Mouse (Mus musculus): ENCODE data around the gene Mamstr. TPM values are rescaled to one million over a fixed set of nuclear protein-coding genes. Genes with fewer than 3 reads are reported as not detected.

Mamstr gene
- not detected for total RNA-seq (2023)

GRCm38 (mm10) chr7:45639561-45640027, at the start of gene Mamstr:
TSS of gene Mamstr (plus strand) at chr7:45639977.

GRCm38 (mm10) chr7:45617042-45617695, 22.6 kb upstream of the Mamstr start, which contains the start of gene Fut1:
TSS of gene Fut1 (plus strand) at chr7:45617289.

GRCm38 (mm10) chr7:45621443-45621842, 18.3 kb upstream of the Mamstr start, which contains the start of gene Izumo1:
TSS of gene Izumo1 (plus strand) at chr7:45621811.

GRCm38 (mm10) chr7:45627261-45627660, 12.5 kb upstream of the Mamstr start, which contains the start of gene Rasip1:
TSS of gene Rasip1 (plus strand) at chr7:45627488.

GRCm38 (mm10) chr7:45666161-45666560, 26.4 kb downstream of the Mamstr start, which contains the start of gene Fut2:
TSS of gene Fut2 (minus strand) at chr7:45666394.

GRCm38 (mm10) chr7:45683396-45684050, 43.7 kb downstream of the Mamstr start, which contains the start of gene Ntn5:
TSS of gene Ntn5 (plus strand) at chr7:45684022.

GRCm38 (mm10) chr7:45693921-45694591, 54.3 kb downstream of the Mamstr start, which contains the start of gene Sec1:
TSS of gene Sec1 (minus strand) at chr7:45694402.

Other genes with a start within 250 kb of the Mamstr start
- gene Snrnp70, start 244.2 kb upstream of the Mamstr start, total RNA-seq (2023), result 701 TPM
- gene Kcna7, start 234.3 kb upstream of the Mamstr start, total RNA-seq (2023), result not detected
- gene Ntf5, start 226.3 kb upstream of the Mamstr start, total RNA-seq (2023), result not detected
- not detected for gene Lhb, start 219.2 kb upstream of the Mamstr start, total RNA-seq (2023)
- 5.9 TPM for gene Gys1, start 205.1 kb upstream of the Mamstr start, total RNA-seq (2023)
- gene Ruvbl2, start 201.9 kb upstream of the Mamstr start, total RNA-seq (2023), result 50.8 TPM
- gene Ftl1, start 180.1 kb upstream of the Mamstr start, total RNA-seq (2023), result 537 TPM
- 74.8 TPM for gene Bax, start 173.1 kb upstream of the Mamstr start, total RNA-seq (2023)
- gene Tulp2, start 158.1 kb upstream of the Mamstr start, total RNA-seq (2023), result not detected
- not detected for gene Gm45808, start 153.2 kb upstream of the Mamstr start, total RNA-seq (2023)
- 1.2 TPM for gene Dhdh, start 151.2 kb upstream of the Mamstr start, total RNA-seq (2023)
- 80.1 TPM for gene Nucb1, start 129.6 kb upstream of the Mamstr start, total RNA-seq (2023)
- gene Ppp1r15a, start 113.7 kb upstream of the Mamstr start, total RNA-seq (2023), result 949 TPM
- gene Plekha4, start 113.6 kb upstream of the Mamstr start, total RNA-seq (2023), result 3.9 TPM
- gene Hsd17b14, start 85.1 kb upstream of the Mamstr start, total RNA-seq (2023), result 2.9 TPM
- gene Bcat2, start 69.8 kb upstream of the Mamstr start, total RNA-seq (2023), result 52.3 TPM
- gene Fgf21, start 24.5 kb upstream of the Mamstr start, total RNA-seq (2023), result not detected
- not detected for gene Fut1, start 22.7 kb upstream of the Mamstr start, total RNA-seq (2023)
- gene Izumo1, start 18.2 kb upstream of the Mamstr start, total RNA-seq (2023), result not detected
- 0.47 TPM for gene Rasip1, start 12.5 kb upstream of the Mamstr start, total RNA-seq (2023)
- not detected for gene Fut2, start 26.4 kb downstream of the Mamstr start, total RNA-seq (2023)
- 0.38 TPM for gene Ntn5, start 44.0 kb downstream of the Mamstr start, total RNA-seq (2023)
- not detected for gene Sec1, start 54.4 kb downstream of the Mamstr start, total RNA-seq (2023)
- 12.3 TPM for gene Car11, start 59.9 kb downstream of the Mamstr start, total RNA-seq (2023)
- 41.2 TPM for gene Dbp, start 65.1 kb downstream of the Mamstr start, total RNA-seq (2023)
- gene Rpl18, start 75.5 kb downstream of the Mamstr start, total RNA-seq (2023), result 2,817 TPM
- 31.0 TPM for gene Sphk2, start 78.0 kb downstream of the Mamstr start, total RNA-seq (2023)
- gene Fam83e, start 81.2 kb downstream of the Mamstr start, total RNA-seq (2023), result 2.5 TPM
- gene Spaca4, start 85.8 kb downstream of the Mamstr start, total RNA-seq (2023), result not detected
- 0.89 TPM for gene Lmtk3, start 143.8 kb downstream of the Mamstr start, total RNA-seq (2023)
- gene Sult2b1, start 144.7 kb downstream of the Mamstr start, total RNA-seq (2023), result 1.9 TPM
- gene Cyth2, start 174.6 kb downstream of the Mamstr start, total RNA-seq (2023), result 127 TPM
- gene Kcnj14, start 184.8 kb downstream of the Mamstr start, total RNA-seq (2023), result 1.8 TPM
- 31.7 TPM for gene Grwd1, start 191.0 kb downstream of the Mamstr start, total RNA-seq (2023)
- gene Kdelr1, start 232.8 kb downstream of the Mamstr start, total RNA-seq (2023), result 60.7 TPM
- gene Grin2d, start 238.4 kb downstream of the Mamstr start, total RNA-seq (2023), result 0.41 TPM